Mouse (Mus musculus) ovary, postnatal 10 days (tissue): ENCODE measurements around the gene Trim44.

ENCODE experiments used
- DNase-seq: peaks from one replicate; pipeline ENCODE4 v3.0.0; 2022; ENCODE audit warnings: low spot score

Trim44 gene

DNA sequence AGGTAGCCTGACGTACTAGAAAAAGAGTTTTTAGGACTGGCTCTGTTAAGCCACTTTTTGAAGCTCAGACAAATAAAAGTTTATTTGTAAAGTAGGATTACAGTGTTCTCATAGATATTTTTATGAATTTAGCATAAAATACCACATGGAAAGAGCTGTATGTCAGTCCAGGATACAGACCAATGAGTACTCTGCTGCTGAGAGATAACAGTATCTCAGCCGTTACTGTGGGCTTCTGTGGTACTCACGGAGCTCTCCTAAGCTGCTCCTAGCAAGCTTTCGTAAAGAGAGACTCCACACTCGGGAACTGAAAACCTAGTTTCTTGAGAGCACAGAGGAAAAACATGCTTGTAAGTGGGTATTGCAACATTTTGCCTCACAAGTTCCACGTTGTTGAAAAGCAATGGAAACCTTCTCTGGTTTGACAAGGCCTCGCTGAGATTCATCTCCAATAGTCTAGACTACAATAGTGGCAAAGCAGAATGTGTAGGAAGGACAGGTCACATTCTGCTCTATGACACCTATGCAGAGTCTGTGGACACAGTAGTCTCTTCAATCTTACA is 41.6 kb downstream of the Trim44 start:
- no peak for DNase-seq

DNA sequence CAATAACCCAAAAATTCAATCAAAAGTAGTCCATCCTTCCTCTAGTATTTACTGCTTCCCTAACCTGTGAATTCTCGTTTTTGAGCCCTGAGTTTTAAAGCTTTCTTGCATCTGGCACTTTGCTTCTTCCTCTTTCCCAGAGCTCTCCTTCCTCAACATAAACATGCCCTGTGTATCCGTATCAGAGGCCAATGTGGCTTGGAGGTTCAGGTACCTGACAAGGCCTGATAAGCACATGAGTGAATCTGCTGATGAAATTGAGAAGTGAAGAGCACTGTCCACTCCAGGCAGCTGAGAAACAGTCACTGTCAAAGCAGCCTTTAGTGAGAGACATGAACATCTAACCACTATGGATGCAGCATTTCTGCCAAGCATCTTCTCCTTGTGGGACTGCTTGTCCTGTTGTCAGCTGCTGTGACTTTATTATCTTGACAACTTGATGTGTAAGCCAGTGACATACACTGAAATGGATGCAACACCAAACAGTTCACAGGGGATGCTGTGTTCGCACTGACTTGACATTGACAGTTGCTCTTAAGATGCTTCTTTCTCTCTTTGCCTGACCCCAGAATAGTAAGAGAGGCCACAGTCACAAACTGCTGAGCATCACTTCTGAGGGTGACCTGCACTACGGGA is 42.9 kb downstream of the Trim44 start:
- no peak for DNase-seq

DNA sequence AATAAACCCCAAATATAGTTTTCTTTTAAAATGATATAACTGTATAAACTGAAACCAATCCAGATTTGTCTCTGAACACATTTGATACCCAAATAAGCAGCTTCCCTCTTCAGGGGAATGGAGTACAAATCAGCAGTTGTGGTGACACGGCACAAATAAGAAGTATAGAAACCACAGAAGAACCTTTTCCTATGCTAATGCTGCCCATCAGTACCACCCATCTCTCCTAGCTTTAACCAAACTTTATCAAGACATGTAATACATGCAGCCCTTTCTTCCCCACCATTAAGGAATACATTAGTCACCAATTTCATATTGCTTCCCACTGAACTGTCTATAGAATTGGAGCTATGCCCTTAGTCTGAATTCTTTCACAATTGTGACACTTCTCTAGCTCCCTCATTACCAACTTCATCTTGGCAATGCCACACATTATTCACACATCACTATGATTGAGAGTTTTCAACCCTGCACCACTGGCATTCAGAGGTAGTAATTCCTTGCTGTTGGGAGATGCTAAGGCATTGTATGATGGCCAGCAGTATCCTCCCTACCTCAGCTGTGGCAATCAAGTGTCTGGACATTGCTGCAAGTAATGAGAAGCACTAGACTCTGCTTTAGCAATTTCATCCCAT is 44.6 kb downstream of the Trim44 start:
- no peak for DNase-seq

DNA sequence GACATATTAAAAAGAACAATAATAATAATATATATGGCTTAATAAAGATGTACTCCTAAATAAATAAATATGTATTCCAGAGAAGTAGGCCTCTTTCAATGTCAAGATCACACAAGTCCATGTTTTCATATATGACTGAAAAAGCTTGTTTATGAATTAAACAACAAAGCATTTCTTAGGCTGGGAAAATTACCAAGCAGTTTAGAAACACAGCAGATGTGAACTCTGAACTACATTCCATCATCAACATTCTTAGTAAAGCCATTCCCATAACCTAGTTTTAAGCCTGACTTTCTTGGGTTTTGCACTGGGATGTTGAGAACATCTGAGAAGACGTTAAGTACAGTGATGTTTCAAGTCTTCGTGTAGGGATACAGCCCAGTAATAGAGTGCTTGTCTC is 45.4 kb downstream of the Trim44 start:
- DNase-seq, result no peak

DNA sequence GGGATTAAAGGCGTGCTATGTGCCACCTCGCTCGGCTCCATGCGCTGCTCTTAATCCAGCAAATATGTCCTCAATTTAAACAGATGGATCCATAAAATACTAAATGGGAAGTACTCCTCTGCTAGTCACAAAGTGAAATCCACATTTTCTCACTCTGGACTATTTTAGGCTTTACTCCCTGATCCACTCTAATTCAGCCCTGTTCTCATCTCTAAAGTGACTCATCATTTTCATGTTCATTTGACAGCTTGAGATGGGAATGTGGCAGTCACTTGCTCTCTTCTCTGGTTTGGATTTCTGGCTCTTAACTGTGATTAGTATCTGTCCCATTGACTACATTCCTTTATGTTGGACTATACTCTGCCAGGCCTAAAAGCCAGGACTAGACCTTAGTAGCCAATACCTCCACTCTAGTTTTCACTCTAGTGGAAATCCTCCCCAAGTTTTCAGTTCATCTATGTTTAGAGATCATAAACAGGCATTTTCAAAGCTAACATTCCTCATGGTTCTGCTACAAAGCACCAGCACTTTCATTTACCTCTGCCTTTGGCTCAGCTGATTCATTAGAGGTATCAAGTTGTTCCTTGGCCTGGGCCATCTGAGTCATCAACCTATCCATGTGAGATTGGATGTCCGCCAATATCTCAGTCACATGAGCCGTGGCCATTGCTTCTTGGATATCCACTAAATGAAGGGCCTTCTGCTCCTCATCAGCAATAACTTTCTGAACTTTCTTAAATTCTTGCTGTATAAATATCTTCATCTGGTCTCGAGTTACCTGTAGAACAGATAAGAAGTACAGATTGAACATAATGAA is 50.5 kb downstream of the Trim44 start:
- no peak for DNase-seq

DNA sequence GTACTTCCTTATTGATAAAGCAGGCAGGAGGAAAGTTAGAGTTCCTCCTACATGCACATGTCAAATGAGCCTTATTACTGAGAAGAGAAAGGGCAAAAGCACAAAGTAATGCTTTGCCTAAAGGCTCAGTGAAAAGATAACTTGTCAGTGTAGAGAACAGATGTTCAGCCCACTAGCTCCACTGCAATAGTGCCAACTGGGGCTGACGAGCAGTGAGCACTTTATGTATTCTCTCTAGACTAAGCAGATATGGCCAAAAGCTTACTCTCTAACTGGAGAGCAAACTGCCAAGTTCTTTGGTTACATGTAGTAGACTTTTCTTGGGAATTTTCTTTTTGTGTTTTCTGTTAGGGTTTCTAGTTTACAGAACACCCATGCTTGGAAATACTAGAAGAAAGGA is 53.6 kb downstream of the Trim44 start:
- no peak for DNase-seq

DNA sequence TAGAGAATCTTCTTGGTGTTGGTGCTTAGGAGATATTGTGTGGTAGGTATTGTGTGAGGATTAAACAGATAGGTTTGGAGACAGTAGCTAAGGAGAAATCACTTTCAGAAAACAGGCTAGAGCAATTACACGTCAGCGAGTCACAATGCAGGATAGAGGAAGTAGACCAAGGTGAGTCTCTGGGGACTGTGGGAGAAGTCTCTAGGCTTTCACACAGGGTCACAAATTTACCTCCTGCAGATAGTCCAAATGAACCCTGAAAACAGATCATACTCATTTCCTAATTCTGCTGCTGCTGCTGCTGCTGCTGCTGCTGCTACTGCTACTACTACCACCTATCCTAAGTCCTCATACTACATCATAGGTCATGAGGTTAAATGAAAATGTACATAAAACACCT is 66.2 kb downstream of the Trim44 start:
- no peak for DNase-seq

DNA sequence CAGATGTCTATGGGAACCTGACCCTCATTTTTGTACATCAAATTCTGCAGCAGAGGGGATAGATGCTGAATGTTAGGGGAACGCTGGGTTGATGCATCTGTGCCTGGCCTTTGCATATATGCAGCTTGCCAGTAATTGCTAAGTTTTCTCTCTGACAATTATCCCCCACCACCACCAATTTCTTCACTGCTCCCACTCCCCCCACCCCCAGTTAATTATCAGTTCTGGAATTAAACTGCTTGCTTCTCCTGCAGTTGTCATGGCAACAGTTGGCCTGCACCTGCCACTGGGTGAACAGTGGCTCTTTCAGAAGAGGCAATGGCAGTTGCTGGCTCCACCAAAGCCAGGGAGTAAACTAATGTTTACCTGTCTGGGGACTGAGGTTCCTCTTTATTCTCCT is 70.8 kb downstream of the Trim44 start:
- no peak for DNase-seq

DNA sequence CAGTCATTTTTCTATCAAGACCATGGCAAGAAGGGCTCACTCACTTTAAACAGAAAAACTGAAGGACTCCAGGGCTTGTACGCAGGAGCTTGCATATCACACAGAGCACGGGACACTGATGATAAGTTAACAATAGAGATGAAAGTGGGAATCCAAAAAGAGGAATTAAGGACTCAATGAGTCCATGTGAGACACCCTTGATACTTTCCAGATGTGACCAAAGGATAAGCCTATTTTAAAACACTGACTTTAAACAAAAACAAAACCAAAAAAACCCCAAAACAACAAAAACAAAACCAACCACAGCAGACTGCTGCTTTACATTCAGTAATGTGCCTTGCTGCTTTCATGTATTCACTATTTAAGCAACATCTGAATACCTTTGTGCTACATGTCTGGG is 75.7 kb downstream of the Trim44 start:
- DNase-seq, result no peak

DNA sequence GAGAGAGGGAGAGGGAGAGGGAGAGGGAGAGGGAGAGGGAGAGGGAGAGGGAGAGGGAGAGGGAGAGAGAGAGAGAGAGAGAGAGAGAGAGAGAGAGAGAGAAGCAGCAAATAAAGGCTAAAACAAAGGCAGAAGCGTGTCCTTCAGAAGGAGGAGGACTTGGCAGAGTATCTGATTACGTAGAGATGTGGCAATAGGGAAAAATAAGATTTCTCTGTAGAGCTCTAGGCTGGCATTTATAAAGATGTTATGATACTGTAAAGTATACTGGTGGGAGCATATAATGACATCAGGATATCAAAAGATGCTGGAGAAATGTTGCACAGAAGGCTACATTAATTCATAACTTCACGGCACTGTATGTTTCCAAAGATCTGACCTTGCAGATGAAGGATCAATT is 76.5 kb downstream of the Trim44 start:
- DNase-seq, result no peak

DNA sequence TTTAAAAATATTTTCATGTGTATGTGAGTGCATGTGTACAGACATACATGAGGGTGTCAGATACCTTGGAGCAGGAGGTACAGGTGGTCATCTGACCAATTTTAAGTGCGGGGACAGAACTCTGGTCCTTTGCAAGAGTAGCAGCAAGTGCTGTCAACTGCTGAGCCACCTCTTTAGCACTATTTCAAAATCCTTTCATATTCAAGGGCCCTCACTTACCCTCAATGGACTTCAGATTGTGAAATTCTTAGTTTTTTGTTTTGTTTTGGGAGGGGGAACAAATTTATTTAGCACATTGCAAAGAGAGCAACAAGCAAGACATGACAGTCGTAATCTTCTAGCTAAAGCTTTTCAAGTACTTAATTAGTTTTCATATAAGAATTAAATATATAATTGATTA is 81.7 kb downstream of the Trim44 start:
- no peak for DNase-seq

DNA sequence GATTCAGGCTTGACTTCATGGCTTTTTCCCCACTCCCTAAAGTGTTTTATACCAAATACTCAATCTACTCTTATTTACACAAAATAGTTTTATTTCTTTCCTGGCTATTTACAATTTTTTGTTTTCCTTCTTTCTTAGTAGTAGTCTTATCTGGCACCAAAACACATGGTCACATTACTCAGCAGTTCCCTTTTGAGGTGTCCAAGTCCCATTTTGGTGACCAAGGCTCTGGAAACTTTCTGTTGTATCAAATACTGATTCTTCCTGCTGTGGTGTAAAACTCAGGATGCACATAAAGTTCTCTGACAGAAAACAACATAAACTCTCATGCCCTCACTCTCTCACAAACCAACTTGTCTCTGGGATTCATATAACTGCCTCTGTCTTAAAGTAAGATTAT is 83.3 kb downstream of the Trim44 start:
- DNase-seq, result no peak

DNA sequence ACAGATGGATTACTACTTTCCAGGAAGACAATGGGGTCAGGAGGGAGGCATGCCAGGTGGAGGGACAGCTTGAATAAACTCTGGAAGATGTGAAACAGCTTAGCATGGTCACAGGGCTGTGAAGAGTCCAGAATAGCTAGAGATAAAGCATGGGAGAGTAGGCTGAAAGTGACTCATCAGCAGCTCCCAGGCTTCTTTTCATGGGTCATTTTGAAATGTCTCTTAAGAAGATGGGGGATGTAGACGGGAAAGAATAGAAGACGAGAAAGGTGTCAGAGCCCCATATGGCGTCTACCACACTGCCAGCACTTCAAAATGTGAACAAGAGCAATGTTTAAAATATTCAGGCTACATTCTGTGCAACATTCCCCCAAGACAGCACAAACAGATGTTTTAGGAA is 91.1 kb downstream of the Trim44 start:
- DNase-seq, result no peak

DNA sequence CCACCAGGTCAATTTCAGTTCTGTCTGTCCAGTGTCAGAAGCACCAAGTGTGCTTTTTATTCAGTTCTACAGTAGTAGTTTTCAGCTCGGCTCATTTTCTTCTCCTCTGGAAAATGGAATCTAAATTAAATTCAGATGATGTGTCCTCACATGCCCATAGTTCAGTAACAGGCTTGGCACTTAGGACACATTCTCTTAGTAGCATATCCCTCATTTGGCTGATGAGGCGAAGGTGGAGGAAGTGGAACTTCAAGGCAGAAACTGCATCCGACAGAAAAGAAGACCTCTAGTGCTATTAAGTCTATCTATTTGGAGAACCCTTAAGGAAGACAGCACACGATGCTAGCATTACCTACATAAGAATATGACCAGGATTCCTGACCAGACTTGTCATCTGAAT is 92.5 kb downstream of the Trim44 start:
- DNase-seq, result no peak

DNA sequence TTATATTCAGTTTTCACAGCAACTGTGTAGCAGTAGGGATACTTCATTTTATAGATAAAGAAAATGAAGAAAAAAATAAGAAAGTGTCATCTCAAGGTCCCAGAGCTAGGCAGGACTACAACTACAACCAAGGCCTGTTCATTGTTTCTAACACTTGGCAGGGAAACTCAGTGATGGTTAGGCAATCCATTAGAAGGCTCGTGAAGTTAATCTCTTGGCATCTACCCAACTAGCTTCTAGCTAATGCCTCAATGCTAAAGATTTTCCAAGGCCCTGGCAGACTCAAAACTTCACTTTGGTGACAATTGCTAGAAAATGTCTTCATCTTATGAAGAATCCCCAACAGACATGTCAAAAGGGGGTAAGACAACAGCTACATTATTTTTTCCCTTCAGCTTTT is 93.0 kb downstream of the Trim44 start:
- no peak for DNase-seq

DNA sequence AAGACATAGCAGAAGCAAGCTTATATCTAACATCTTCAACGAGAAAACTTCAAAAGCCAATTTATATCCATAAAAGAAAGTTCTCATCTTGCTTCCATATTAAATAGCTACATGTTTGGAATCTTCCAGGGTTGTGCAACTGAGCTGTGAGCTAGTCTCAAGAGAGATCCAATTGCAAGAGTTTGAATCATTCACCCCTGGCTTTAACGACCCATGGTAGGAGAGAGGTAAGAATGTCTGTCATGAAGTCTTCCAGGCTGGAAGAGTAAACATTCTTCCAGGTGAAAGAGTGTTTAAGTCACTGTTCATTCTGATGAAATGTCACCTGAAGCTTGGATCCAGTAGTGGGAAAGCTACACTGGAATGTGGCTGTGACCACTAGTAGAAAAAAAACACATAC is 93.6 kb downstream of the Trim44 start:
- no peak for DNase-seq

DNA sequence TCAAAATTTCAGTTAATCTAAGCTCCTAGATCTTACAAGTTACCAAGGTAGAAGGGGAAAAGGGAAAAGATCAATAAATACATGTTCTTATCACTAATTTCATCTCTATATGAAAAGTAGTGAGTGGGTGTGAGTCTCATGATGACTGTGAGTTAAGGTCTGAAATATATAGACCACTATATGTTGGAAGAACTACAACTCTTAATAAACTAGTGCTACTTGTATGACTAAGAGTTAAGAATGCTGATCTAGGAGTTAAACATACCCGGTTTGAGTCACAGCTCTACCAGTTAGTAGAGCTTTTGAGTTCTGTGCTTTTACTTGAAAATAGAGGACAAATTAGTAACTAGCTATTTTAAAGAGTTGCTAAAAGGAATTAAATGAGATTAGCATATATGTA is 94.7 kb downstream of the Trim44 start:
- DNase-seq, result no peak

DNA sequence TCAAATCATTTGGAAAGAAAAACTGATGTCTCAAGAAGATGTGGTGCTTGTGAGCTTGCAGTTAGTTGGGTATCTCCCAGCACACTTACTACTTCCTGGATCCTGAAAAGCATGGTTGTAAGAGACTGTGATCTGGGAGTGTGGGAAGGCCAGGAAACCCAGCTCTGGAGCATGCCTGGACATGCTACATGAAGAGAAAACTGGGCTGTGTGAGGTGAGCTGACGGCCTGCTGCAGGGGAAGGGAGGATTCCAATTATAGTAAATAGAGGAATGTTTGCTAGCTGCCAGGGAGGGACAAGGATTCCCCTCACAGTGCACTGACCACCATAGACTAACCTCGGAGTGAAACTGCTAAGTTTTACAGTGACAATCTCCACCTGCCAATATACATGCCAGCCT is 104.4 kb downstream of the Trim44 start:
- no peak for DNase-seq

DNA sequence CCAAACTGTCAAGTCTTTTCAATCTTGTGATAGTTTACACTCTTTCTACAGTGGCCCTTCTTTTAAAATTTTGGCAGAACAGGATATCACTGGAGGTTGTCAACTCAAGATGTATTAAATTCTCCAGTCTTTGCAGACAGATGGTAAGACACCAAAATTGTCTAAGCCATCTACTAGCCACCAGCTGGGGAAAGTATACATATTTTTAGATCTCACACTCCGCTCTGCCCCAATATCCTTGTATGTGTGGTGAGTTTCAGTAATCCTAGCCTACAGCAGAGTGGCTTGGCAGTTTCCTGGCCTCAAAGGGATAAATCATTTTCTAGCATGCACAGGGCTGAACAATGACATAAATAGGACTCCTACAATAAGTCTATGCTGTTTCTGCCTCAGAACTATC is 105.1 kb downstream of the Trim44 start:
- DNase-seq, result no peak

DNA sequence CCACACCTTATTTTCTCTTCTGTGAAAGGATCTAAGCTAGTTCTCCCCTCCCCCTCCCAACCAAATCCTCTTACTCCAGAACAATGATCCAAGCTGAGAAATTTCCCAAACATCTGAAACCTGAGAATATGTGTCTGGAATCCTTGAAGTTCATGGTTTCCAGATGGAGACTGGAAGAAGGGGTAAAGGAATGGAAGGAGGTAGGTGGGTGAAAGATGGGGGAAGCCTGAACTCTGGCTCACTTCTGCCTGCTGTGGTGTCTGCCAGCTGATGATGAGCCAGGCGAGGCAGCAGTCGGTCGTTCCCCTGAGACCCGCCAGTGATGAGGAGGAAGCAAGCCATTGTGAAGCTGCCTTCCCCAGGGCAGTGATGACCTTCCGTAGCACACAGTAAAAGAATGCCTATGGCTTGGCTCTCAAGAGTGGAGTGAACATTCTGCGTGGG is 112.8 kb downstream of the Trim44 start:
- DNase-seq, result no peak

DNA sequence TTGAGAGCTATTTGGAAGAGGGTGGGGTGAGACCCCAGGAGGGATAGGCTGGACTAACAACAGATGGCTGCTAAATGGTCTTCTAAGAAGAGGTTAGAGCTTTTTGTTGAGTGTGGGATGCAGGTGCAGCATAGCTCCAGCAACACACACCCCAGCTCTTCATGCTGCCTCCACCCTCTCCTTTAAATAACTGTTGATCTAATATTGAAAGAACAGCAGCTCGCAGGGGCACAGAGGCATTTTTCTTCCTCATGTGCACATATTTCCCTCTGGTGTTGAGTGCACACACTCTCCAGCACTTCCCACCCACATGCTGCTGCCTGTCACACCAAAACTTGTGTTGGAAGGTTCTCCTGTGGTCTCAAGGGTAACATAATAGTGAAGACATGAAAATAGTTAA is 114.4 kb downstream of the Trim44 start:
- DNase-seq, result no peak

DNA sequence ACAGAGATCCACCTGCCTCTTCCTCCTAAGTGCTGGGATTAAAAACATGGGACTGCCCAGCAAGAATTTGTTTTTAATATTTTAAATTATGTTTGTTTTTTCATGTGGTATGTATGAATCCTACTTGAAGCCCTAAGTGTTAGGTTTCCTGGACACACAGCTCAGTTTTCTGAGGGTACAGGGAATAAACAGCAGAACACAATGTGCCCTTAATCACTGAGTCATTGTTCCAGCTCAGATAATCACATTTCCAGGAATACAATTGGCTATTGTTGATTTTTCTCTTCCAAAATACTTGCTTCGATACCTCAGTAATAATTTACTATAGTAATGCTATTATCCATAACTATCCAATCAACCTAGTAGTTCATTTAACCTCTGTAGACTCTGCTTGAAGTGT is 115.6 kb downstream of the Trim44 start:
- no peak for DNase-seq

DNA sequence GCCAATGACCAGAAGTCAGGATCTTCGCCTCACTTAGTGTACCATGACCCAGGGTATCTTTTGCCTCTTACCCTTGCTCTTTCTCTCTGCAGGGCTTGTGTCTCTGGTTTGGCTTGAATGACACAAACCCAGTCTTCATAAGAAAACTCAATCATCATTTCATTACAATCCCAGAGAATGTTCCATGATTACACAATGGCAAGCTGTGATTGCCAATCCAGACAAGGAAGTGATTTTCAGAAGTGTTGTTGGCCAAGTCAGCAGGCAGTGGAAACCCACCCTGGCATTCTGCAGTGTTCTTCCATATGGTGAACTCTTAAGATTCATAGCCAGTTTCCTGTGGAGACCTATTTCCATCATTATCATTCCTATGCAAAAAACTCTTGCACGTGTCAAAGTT is 116.1 kb downstream of the Trim44 start:
- no peak for DNase-seq
